Mouse (Mus musculus) liver, embryonic 16.5 days (tissue): ENCODE measurements around the gene Svopl. TPM values are rescaled to one million over a fixed set of nuclear protein-coding genes. Genes with fewer than 3 reads are reported as not detected.

Experiments used
- ATAC-seq: fragments of 200-750 bp; cut with Nextera tagmentation; 2 replicates; pipeline ENCODE4 v1.8.0; 2017; ENCODE audit warnings: low read depth, mild to moderate bottlenecking, moderate number of reproducible peaks, moderate library complexity
- H3K27ac ChIP-seq: fragments of 300-500 bp; sonication (generic); 2 replicates; pipeline ENCODE4 v1.5.1; 2014; ENCODE audit warnings: mild to moderate bottlenecking, low read length
- H3K27me3 ChIP-seq: fragments of 300-500 bp; sonication (generic); 2 replicates; pipeline ENCODE4 v1.6.1; 2014; ENCODE audit warnings: low read depth, low read length, mixed read lengths; ENCODE audit not compliant: control insufficient read depth, insufficient read depth
- H3K36me3 ChIP-seq: fragments of 300-500 bp; sonication (generic); 2 replicates; pipeline ENCODE4 v1.6.1; 2014; ENCODE audit warnings: mild to moderate bottlenecking; ENCODE audit not compliant: control insufficient read depth, insufficient read depth
- H3K4me1 ChIP-seq: fragments of 300-500 bp; sonication (generic); 2 replicates; pipeline ENCODE4 v1.6.1; 2014; ENCODE audit warnings: low read depth, low read length, mixed read lengths; ENCODE audit not compliant: control insufficient read depth
- H3K4me2 ChIP-seq: fragments of 300-500 bp; sonication (generic); 2 replicates; pipeline ENCODE4 v1.6.1; 2014; ENCODE audit warnings: low read depth, low read length, mixed read lengths
- H3K4me3 ChIP-seq: fragments of 300-500 bp; sonication (generic); 2 replicates; pipeline ENCODE4 v1.5.1; 2014; ENCODE audit warnings: low read depth, mild to moderate bottlenecking, low read length
- H3K9ac ChIP-seq: fragments of 300-500 bp; sonication (generic); 2 replicates; pipeline ENCODE4 v1.6.1; 2014; ENCODE audit warnings: low read depth, low read length
- H3K9me3 ChIP-seq: fragments of 300-500 bp; sonication (generic); replicated peaks from 2 replicates; pipeline ENCODE4 v1.6.1; 2016; ENCODE audit warnings: low read length; ENCODE audit not compliant: control insufficient read depth
- WGBS: fragments of 180-500 bp; shearing (Covaris S2); extraction: QIAGEN DNeasy Blood & Tissue Kit; methylation state at CpG from one replicate; pipeline ENCODE4 v1.1.7; 2014; ENCODE audit not compliant: insufficient replicate concordance; 5-methylcytosine and 5-hydroxymethylcytosine counted together
- polyA plus RNA-seq: library from polyadenylated mRNA; unstranded; fragments of >200 nt; fragmentation: Nextera tagmentation; extraction: Ambion mirVana; gene quantifications from 2 replicates; pipeline ENCODE4 v1.2.1, GENCODE M21; 2015

The Svopl gene
- 0.05 TPM in 2 replicates for polyA plus RNA-seq

GRCm38 (mm10) chr6:38046838-38047237 lies at the start of gene Svopl:
TSS of gene Svopl (minus strand) at chr6:38046996.
- no peak for ATAC-seq
- Histone ChIP-seq H3K9me3 (no peaks in the 10 kb centered on the region), H3K4me1 (no peaks in the 10 kb centered on the region), H3K27ac (no peak within 1 kb of the TSS), H3K4me2 (no peak within 1 kb of the TSS), H3K4me3 (no peak within 1 kb of the TSS), H3K36me3 (no peaks in the 10 kb centered on the region), H3K9ac (no peak within 1 kb of the TSS), H3K27me3 (no peaks in the 10 kb centered on the region)
- 56% methylated on average over 6 of the region's 6 CpGs for WGBS

GRCm38 (mm10) chr6:38094701-38095100 lies 47.9 kb upstream of the Svopl start:
- H3K27ac ChIP-seq, result no peak overlapping the region
- H3K9me3 ChIP-seq, result no peaks in the 10 kb centered on the region
- no peaks in the 10 kb centered on the region for H3K27me3 ChIP-seq
- no peak overlapping the region for H3K4me3 ChIP-seq
- H3K36me3 ChIP-seq, result no peaks in the 10 kb centered on the region
- no peaks in the 10 kb centered on the region for H3K4me1 ChIP-seq
- WGBS, result 76% methylated on average over 10 of the region's 10 CpGs
- H3K4me2 ChIP-seq, result no peak overlapping the region
- ATAC-seq, result no peak
- no peak overlapping the region for H3K9ac ChIP-seq

- H3K9me3 ChIP-seq, result no peaks in the 10 kb centered on the region
- no peaks in the 10 kb centered on the region for H3K4me1 ChIP-seq
- H3K36me3 ChIP-seq, result no peaks in the 10 kb centered on the region
- 78% methylated on average over 8 of the region's 8 CpGs for WGBS
- ATAC-seq, result no peak
- no peak overlapping the region for H3K4me3 ChIP-seq
- H3K4me2 ChIP-seq, result no peak overlapping the region
- H3K9ac ChIP-seq, result no peak overlapping the region
- H3K27me3 ChIP-seq, result no peaks in the 10 kb centered on the region
- H3K27ac ChIP-seq, result no peak overlapping the region
Observed at GRCm38 (mm10) chr6:38092539-38092938, 45.7 kb upstream of the Svopl start.

- Histone ChIP-seq H3K4me2 (no peak overlapping the region), H3K9ac (no peak overlapping the region), H3K9me3 (no peaks in the 10 kb centered on the region), H3K36me3 (no peaks in the 10 kb centered on the region), H3K27ac (no peak overlapping the region), H3K27me3 (no peaks in the 10 kb centered on the region), H3K4me1 (no peaks in the 10 kb centered on the region), H3K4me3 (no peak overlapping the region)
- WGBS, result 65% methylated on average over 9 of the region's 9 CpGs
- no peak for ATAC-seq
Observed at GRCm38 (mm10) chr6:38087242-38088026, 40.6 kb upstream of the Svopl start.

- H3K4me3 ChIP-seq, result no peak overlapping the region
- no peaks in the 10 kb centered on the region; the same call in 1 of the 2 replicates for H3K4me1 ChIP-seq
- H3K4me2 ChIP-seq, result no peak overlapping the region
- no peaks in the 10 kb centered on the region for H3K9me3 ChIP-seq
- no peak overlapping the region for H3K27ac ChIP-seq
- ATAC-seq, result no peak
- H3K36me3 ChIP-seq, result no peaks in the 10 kb centered on the region
- H3K27me3 ChIP-seq, result no peaks in the 10 kb centered on the region
- no peak overlapping the region for H3K9ac ChIP-seq
- WGBS, result 37% methylated on average over 4 of the region's 4 CpGs
Observed at GRCm38 (mm10) chr6:38083204-38083603, 36.4 kb upstream of the Svopl start.

GRCm38 (mm10) chr6:38081727-38082341 lies 35.0 kb upstream of the Svopl start:
- Histone ChIP-seq H3K27ac (no peak overlapping the region), H3K36me3 (no peaks in the 10 kb centered on the region), H3K4me3 (no peak overlapping the region), H3K9me3 (no peaks in the 10 kb centered on the region), H3K27me3 (no peaks in the 10 kb centered on the region), H3K9ac (no peak overlapping the region), H3K4me2 (no peak overlapping the region), H3K4me1 (no peaks in the 10 kb centered on the region; the same call in 1 of the 2 replicates)
- WGBS, result 62% methylated on average over 11 of the region's 11 CpGs
- peak; percentile 67 for ATAC-seq

- ATAC-seq, result no peak
- WGBS, result 59% methylated on average over 4 of the region's 4 CpGs
- Histone ChIP-seq H3K27ac (no peak overlapping the region), H3K9ac (no peak overlapping the region), H3K4me3 (no peak overlapping the region), H3K36me3 (no peaks in the 10 kb centered on the region), H3K4me2 (no peak overlapping the region), H3K9me3 (no peaks in the 10 kb centered on the region), H3K4me1 (no peaks in the 10 kb centered on the region; the same call in 1 of the 2 replicates), H3K27me3 (no peaks in the 10 kb centered on the region)
Observed at GRCm38 (mm10) chr6:38080364-38080763, 33.6 kb upstream of the Svopl start.

- Histone ChIP-seq H3K9me3 (no peaks in the 10 kb centered on the region), H3K27ac (no peak overlapping the region), H3K27me3 (no peaks in the 10 kb centered on the region), H3K4me1 (peaks cover 12% of the 10 kb centered on the region), H3K36me3 (no peaks in the 10 kb centered on the region), H3K4me3 (no peak overlapping the region), H3K9ac (no peak overlapping the region), H3K4me2 (no peak overlapping the region)
- WGBS, result 77% methylated on average over 3 of the region's 3 CpGs
- no peak for ATAC-seq
Observed at GRCm38 (mm10) chr6:38073592-38073991, 26.8 kb upstream of the Svopl start.

- 34% methylated on average over 5 of the region's 5 CpGs for WGBS
- no peak overlapping the region for H3K4me2 ChIP-seq
- no peak overlapping the region for H3K4me3 ChIP-seq
- H3K9me3 ChIP-seq, result no peaks in the 10 kb centered on the region
- no peak overlapping the region for H3K9ac ChIP-seq
- H3K4me1 ChIP-seq, result peaks cover 12% of the 10 kb centered on the region
- no peaks in the 10 kb centered on the region for H3K27me3 ChIP-seq
- H3K36me3 ChIP-seq, result no peaks in the 10 kb centered on the region
- ATAC-seq, result peak; percentile 39; the same call in 1 of the 2 replicates
- H3K27ac ChIP-seq, result no peak overlapping the region
Observed at GRCm38 (mm10) chr6:38072137-38072796, 25.5 kb upstream of the Svopl start.
